Mouse (Mus musculus) layer of hippocampus, adult 9-10 months (tissue): ENCODE results near the gene Wnt11.

Source experiments
- DNase-seq: peaks from one replicate; pipeline ENCODE4 v3.0.0; 2022; ENCODE audit warnings: low spot score

Wnt11 gene

DNA sequence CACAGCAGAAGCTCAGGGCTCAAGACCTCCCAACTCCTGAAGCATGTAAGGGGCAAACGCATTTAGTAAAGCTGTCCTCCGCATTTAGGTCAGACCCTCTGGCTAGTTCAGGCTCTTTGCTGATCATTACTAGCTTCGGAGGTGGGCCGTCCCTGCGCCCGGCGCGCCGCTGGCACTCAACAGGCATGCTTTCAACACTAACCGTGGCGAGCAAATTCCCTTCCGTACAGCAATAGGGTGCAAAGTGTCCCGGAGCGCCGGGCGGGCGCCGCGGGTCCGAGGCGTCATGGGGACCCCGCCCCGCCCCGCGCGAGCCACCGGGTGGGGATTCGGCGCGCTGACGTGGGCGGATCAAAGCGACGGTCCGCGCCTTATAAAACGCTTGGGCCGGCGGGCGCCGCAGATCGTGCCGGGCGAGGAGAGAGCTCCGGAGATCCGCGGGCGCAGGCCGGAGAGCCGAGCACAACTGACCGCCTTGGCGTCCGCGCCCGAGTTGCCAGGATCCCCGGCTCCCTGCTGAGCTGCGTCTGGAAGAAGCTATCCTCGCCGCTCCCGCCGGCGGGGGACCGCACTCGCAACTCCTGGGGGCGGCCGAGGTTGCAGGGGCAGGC lies at the start of gene Wnt11:
Gene Wnt11 (plus strand): TSS at position 402 of the 611 bp plus-strand sequence.
- no peak for DNase-seq

DNA sequence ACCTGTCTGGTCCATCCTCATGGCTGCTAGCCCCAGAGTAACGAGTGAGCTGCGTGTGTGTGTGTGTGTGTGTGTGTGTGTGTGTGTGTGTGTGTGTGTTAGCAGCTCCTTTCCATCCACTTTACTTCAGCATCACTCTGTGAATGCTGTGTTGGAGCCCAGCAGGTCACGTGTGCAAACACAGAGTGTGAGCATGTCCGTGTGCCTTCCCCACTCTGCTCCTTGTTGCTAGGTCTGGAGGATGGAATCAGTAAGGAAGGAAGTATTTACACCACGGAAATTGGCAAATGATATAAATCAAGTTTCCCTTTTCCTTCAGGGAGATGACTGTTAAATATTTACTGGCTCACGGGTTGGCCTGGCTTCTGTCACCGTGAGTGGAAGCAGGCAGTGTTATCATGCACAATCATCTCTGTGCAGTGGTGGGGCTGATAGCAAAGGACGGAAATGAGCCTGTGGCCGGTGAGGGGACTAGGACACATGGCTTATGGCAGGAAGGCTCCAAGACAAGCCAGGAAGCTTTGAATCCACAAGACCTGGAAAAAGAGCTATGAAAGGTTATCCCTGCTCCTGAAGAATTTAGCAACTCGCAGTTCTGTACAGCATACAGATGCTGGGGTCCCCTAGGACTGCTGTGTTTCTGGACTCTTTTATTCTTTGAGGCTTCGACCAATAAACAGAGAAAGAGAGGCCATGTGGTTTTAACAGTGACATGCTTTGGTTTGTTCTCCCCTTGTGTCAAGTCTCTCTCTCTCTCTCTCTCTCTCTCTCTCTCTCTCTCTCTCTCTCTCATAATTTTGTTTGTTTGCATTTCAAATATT lies 47.9 kb upstream of the Wnt11 start:
- no peak for DNase-seq

DNA sequence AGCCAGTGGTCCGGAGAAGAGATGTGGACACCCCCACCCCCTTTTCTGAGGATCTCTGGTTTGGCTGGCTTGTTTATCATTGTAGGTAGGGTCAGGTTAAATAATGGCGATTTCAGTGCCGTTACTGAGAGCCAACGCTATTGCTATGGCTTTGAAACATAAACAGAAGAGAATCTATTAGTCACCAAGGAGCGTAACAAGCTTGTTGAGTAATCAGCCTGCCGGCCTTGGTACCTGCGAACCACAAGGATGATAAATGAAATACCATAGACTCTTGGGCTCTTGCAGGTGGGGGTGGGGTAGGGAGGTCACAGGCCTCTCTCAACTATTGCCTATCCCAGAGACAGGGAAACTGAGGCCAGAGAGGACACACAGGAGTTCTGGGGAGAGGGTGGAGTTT lies 46.2 kb upstream of the Wnt11 start:
- DNase-seq, result no peak

DNA sequence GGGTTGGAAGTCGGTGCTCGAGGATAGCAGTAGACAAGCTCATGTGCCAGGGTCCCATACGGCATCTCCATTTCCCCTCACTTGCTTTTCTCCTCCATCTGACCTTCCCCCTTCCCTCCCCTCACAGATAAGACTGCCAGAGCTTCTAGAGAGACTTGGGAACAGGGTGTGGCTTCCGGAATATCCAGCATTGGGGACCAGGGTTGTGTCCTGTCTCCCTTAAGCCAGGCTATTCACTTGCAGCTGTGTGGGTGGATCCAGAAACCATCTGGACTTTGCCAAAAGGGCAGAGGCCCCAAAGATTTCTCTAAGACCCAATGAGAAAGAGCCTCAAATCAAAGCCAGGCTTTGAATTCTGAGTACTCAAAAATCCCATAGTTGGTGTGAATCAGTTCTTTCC lies 45.8 kb upstream of the Wnt11 start:
- no peak for DNase-seq

DNA sequence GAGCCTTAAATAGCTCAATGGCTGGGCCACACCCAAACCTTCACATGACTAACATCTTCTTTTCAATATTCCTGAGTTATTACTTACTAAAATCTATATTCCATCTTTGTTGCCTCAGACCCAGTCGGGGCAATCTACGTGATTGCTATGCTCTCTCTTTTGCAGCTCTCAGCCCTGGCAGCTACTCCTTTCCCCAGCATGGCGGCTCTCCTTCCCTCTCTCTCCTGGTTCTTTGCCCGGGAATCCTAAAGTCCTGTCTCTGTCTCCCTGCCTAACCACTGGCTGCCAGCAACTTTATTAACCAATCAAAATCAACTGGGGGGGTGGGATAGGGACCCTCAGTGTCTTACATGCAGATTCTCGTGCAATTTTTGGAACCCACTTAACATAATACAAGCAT lies 43.0 kb upstream of the Wnt11 start:
- DNase-seq, result no peak

DNA sequence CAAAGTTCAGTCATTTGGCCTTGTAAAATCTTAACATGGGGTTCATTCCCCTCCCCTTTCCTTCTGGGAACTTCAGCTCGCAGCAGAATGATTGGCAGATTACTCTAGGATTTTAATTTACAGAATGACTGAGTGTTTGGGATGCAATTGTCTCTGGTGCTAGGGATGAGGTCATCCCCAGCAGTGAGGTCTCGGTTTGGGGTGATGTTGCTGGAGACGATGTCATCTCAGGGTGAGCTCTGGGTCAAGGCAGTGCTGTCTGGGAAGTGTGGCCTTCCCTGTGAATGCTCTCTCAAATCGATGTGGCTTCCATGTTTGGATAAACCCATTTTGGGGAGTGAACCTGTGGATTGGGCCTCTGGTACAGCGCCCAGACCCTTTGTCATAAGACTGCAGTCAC lies 41.1 kb upstream of the Wnt11 start:
- DNase-seq, result no peak

DNA sequence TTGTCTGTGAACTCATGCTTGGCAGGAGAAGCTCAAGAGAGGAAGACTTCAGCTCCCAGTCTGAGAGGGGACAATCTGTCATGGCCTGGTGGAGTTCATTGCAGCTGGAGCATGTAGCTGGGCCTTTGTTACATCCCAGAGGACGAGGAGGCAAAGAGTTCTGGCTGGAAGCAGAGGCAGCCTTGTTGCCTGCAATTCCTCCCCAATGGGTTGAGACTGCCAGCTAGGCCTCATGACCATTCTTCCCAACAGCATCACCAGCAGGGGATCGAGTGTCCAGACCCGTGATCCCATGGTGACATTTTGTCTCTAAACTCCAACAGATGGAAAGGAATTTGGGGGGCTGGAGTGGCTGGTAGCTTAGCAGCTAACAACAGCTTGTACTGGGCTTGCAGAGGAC lies 40.5 kb upstream of the Wnt11 start:
- DNase-seq, result no peak

DNA sequence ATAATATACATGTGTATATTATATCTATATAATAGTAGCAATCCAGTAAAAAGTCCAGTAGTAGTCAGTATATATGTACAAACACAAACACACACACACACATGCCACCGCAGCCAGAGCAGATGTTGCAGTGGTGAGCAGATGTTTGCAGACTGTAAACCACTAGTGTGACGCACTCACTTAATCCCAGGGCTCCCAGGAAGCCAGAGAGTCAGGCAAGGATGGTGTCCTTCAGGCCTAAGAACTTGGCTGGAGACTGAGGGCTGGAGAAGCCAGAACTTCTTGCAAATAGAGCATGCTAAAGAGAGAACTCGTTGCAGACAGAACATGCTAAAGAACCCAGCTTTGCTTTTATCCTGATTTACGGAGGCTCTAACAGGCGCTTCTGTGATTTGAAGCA lies 39.3 kb upstream of the Wnt11 start:
- no peak for DNase-seq

DNA sequence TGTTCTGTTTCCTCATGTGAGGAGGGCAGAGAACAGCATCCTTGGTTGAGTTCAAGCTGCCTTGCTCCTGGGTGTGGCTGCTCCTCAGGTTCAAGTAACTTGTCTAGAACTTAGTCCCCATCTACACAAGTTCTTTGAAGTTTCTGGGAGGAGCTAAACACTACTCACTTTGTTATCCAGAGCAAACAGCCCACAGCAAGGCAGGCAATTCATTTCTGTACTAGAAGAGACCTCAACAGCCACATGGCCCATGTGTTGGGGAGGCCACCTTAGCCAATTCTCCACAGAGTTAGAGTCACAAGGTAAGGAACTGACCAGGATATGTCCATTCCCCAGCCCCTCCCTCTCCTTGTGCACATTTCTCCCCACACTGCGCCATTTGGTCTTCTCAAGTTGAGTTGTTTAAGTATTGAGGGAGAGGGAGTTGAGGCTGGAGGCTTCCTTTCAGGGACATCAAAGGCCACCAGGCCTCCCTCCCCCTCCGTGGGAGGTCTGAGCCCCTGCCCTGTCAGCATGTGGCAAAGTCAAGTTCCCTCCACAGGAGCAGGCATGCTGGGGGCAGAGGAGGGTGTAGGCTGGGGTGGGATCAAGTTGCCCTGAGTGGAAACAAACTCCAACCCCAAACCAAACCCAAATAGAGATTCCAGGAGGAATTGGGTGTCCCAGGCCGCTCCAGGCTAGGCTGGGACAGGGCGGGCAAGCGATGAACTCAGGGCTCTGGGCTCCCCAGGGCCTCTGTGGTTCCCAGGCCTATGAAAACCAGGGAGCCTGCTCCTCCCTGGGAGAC lies 37.4 kb upstream of the Wnt11 start:
- no peak for DNase-seq

DNA sequence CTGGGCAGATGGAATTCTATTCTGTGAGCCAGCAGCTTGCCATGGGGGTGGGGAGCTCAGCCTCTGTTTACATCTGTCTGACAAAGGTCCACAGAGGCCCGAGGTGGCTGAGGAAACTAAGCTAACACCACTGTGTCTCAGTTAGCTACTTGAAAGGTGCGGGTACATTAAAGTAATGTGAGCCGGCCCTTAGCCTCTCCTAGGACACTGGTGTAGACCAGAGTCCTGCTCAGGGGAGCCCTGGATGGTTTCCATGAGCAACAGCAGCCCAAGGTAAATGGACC lies 36.8 kb upstream of the Wnt11 start:
- no peak for DNase-seq

DNA sequence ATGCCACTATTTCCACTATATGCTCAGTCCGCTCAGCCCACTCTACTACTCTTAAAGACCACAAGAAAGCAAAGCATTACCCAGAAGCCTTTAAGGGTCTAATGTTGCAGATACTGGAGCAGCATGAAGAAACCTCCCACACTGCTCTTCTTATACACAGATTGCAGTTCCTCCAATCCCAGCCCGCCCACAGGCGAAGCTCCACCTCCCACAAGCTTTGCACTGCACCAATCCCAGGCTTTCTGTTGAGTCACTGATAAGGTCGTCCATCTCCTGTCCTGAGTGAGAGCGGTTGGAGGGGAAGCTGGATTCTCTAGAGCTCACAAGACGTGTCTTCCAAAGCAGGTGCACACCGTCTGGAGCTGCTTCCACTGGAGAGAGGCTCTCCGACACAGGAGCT lies 34.5 kb upstream of the Wnt11 start:
- DNase-seq, result no peak

DNA sequence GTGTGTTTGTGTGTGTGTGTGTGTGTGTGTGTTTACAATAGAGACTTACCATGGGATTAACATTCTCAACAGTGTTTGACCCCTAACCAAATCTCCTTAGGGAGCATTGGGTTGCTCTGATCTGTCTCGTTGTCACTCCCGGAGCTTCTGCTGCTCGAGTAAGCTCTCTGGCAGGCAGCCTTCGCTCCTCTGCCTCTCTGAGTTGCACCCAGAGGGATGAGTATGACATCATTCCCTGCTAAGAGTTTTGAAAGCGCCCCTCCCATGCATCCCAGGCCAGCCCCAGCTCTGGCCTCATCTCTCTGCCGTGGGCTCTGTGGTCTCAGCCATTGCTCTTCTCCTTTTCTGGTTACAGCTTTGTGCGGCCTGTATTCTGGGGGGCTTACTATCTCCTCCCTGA lies 33.8 kb upstream of the Wnt11 start:
- DNase-seq, result no peak

DNA sequence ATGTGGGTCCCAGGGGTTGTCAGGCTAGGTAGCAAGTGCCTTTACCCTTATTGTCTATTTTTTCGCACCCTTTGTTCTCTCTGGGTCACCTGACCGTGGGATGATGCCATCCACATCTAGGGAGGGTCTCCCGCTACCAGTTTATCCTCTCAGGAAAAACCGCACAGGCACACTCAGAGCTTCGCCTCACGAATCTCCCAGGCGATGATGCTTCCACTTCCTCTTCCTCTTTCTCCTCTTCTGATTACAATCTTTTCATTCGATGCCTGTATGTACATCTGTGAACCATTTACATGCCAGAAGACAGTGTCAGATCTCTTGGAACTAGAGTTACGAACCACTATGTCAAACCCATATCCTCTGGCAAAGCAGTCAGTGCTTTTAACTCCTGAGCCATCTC lies 31.7 kb upstream of the Wnt11 start:
- no peak for DNase-seq

DNA sequence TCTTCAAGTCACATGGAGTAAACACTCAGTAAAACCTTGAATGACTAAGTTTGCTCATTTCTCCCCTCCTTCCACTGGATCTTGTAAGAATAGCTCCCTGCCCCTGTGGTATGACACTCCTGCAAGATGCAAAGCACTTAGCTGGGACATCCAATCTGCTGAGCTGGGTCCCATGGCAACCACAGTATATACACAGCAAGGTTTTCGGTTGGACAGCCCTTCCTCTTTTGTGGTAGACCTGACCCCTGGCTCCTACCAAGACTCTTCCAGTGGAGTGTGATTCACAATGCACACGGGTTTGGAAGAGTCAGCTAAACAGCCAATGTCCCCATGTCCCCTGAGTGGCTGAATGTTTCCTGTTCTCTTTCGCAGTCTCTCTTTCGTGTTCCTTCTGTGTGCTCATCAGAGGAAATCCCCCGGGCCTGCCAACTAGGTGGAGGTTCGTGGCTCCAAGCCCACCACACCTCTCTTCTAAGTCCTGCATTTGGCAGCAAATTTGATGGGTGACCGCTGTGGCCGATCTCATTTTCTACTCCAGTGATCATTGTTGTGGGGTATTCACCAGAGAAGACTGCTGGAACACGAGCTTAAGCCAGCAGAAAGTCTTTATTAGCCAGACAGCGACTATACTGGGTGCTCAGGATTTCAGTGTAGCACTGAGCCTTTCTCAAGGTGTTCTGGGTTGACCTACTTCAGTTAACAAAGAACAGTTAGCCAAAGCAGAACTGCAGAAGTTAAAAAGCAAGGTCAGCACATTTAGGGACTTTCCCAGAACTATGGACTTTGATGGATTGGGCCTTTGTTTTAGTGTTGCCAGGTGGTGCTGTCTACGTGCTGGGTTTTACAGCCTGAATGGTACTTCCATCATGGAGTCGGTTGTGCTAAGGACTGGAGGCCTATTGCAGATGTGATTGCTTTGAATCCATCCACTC lies 29.8 kb upstream of the Wnt11 start:
- no peak for DNase-seq

DNA sequence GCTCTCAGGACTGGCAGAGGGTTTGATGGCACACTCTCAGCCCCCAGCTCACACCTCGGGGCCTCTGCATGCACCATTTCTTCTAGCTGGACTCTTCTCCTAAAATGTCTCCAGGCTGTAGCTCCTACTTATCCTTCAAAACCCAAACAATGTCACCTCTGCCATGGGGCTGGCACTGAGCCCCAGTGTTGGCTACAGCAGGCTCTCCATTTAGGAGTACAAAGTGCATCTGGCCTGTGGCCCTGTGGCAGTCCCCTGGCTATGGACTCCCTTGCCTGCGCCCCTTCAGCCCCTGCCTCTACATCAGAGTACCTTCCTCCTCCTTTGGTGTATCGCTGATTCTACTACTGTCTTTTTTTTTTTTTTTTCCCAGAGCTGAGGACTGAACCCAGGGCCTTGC lies 28.0 kb upstream of the Wnt11 start:
- no peak for DNase-seq

DNA sequence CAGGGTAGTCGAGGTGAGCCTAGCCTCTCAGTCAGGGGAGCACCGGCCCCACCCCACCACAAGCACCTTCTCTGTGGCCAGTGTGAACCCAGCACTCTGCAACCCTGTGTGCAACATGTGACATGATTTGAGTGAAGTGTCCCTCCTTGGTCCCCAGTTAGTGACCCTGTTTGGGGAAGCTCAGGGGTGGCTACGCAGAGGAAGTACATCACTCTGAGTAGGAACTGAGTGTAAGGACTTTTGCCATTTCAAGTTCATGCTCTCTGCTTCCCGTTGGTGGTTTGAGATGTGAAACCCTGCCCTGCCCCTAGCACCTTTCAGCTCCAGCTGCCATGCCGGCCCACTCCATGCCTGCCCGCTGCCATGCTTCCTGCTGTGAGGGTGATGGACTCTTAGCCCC lies 25.5 kb upstream of the Wnt11 start:
- DNase-seq, result no peak

DNA sequence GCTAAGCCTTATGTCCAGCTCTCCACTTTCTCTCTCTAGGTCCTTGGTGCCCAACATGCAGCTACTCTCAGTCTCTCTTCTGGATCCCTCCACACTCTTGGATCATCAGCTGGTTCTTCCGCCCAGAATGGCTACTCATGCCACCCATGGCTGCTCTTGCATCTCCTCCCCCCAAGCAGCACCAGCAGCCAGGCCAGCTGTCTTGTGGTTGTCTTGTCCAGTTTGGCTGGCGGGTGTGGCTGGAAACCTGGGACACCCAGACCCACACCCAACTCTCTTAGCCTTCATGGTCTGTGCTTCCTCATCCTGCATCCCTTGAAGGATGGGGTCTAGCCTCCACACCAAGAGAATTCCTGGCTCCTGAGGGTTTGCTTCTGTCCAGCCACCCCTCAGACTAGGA lies 24.3 kb upstream of the Wnt11 start:
- no peak for DNase-seq

DNA sequence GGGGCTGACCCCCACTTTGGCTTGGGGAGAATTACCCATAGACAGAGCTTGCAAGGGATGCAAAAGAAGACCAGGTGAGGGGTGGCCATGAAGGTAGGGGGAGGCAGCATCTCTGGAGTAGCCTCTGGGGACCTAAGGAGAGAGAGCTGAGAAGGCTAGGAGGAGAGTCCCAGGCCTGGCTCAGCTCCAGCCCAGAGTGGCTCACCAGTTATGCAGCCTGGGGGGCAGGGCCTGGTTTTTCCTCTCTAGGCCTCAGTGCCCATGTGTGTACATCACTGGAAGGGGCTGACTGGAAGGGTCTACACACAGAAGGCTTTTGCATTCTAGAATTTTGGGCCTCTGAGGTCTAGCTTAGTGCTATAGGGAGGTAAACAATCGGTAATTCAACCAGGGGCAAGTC lies 14.4 kb upstream of the Wnt11 start:
- no peak for DNase-seq

DNA sequence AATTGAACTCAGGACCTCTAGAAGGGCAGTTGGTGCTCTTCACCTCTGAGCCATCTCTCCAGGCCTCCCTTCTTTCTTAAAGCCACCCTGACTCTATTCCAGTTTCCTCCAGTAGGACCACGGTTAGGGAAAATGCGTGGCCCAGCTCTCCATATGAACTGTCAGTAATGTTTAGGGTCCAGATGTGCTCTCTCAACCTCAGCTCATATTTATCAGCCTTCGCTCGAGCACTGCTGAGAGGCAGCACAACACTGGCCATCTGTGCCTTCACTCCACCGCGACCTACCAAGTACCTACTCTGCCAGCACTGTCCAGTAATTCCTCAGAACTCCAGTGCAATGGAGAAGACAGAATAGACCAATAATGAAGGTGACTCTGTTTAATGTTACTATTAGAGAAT lies 12.0 kb upstream of the Wnt11 start:
- DNase-seq, result no peak

DNA sequence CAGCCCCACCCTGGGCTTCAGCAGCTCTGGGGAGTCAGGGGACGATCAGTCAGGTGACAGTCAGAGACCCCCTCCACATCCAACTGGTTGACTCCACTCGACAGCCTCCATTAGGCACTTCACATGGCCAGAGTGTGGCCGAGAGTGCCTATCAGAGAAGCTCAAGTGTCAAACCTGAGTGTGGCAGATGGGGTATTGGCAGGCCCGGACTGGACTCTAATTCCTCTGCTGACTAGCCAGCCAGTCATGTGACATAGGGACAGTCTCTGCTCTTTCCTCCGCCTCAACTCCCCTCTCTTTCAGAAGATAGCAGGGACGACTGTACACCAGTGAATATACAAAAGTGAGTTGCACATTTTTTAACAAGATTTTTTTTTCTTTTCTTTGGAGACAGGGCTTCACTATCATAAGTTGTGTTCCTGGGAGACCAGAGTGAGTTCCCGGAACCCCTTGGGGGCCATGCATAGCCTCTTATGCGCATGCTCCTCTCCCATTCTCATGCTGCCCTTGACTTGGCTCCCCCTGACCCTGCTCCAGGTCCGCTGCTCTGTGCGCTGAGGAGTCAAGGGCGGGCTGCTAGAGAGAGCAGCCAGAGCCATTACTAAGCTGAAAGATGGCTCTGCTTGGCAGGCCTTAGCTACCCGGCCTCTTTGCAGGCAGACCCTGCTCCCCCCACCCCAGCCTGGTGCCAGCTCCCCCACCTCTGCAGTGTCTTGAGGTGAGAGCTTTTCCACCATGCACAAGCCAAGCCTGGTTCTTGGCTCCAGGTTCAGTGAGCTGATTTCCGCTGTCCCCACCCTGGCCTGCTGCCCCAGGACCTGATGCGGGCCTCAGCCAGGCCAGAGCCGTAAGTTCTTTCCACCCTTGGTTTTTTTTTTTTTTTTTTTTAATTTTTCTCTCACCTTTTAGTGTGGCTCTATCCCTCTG lies 10.8 kb upstream of the Wnt11 start:
- no peak for DNase-seq

DNA sequence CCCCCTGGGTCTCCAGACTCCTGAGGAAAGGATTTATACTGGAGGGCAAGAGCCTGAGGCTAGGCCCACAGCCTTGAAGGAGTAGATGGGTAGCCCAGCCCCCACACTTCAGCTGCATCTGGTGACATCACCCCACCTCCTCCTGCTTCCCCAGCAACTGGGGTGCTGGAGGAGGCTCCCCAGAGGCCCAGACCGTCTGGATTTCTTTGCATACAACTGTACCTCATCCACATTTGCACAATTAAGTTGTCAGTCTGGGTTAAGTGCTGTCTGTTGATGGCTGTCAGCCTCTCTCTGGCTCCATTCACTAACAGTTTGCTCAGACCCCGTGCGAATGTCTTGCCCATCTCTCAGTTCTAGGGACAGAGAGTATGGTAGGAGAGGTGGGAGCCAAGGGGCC lies 6.9 kb upstream of the Wnt11 start:
- DNase-seq, result no peak
